Mouse (Mus musculus): Measurements from ENCODE around the gene Sept10. TPM values are rescaled to one million over a fixed set of nuclear protein-coding genes. Genes with fewer than 3 reads are reported as not detected.

The Sept10 gene
- total and polyA plus RNA-seq, 3 experiments, result not detected

DNA sequence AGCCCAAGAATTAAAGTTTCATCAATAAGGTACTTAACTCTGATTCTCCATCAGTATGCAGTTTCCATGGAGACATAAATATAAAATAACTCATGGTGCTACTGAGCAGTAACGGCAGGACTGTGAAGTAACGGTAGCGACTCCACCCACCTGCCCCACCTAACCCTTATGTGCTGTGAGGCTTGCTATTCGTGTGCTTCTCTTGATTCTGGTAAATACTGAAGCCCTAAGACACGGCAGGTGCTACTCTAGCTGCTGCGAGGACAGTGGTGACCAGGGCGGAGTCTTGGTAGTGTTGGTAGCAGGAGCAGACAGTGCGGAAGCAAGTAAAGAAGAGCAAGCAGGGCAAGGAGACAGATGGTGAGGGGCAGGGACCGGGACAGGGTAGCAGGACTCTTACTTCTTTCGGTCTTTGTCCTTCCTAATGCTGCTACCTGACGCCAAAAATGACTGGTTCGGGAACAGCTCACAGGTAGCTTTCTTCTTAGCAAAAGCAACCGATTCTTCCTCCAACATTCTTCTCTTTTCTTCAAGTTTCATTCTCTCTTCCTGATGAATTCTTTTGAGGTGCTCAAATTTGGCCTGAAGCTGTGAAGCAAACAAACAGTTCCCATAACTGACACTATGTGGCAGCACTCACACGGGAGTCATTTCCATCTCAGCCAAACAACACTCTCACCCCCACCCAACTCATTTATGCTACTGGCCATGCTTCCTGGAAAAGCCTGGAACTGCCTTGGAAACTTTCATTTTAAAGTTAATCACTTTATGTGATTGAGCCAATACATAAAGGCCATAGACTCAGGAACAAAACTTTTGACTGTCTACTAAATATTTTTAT lies 55.3 kb downstream of the Sept10 start:
- Histone ChIP-seq H3K27ac (ENCODE audit: control insufficient read depth, low read depth, low read length) (no peak overlapping the region), H3K36me3 (ENCODE audit: control insufficient read depth in 1 of 2, insufficient read depth in 2 of 2, low read length in 2 of 2) (peaks cover 0 to 2% of the 10 kb centered on the region in 2 experiments; a peak in 1 of 4 replicates), H3K9ac (ENCODE audit: control insufficient read depth, low read depth, low read length, poor library complexity, severe bottlenecking) (no peak overlapping the region), H3K4me3 (ENCODE audit: control insufficient read depth in 1 of 2, insufficient read depth in 1 of 2, low read depth in 2 of 2, low read length in 2 of 2) (no peak overlapping the region), H3K79me2 (ENCODE audit: control insufficient read depth, insufficient read depth, low read length, poor library complexity) (no peaks in the 10 kb centered on the region), H3K27me3 (ENCODE audit: control insufficient read depth in 1 of 2, insufficient read depth in 2 of 2, low read length in 2 of 2) (peaks cover 0 to 2% of the 10 kb centered on the region in 2 experiments; a peak in 1 of 4 replicates), H3K9me3 (replicated peaks; ENCODE audit: insufficient read depth, low read length) (no peaks in the 10 kb centered on the region), H3K4me1 (ENCODE audit: control insufficient read depth in 1 of 2, insufficient read depth in 2 of 2, low read length in 2 of 2) (peaks cover 0 to 6% of the 10 kb centered on the region in 2 experiments; a peak in 3 of 4 replicates)
- TF ChIP-seq CTCF (IDR thresholded peaks at IDR 0.05 in 2 of 3, conservative IDR thresholded peaks at IDR 0.05 in 1 of 3; ENCODE audit: control insufficient read depth in 1 of 3, insufficient read depth in 1 of 3, low read depth in 2 of 3, low read length in 3 of 3, poor library complexity in 1 of 3, severe bottlenecking in 1 of 3) (peak; percentile 56 to 75 (median 71)), SMC3 (IDR thresholded peaks at IDR 0.05; ENCODE audit: low read depth, low read length) (peak; percentile 73), HCFC1 (IDR thresholded peaks at IDR 0.05; ENCODE audit: low read depth, low read length) (no peak), E2F4 (IDR thresholded peaks at IDR 0.05; ENCODE audit: borderline replicate concordance, low read depth, low read length) (no peak), ZC3H11A (IDR thresholded peaks at IDR 0.05; ENCODE audit: low read depth, low read length) (peak; percentile 59), RAD21 (IDR thresholded peaks at IDR 0.05; ENCODE audit: low read depth, low read length) (peak; percentile 65)
- DNase-seq (ENCODE audit: low read depth, low spot score), result peak; percentile 47

DNA sequence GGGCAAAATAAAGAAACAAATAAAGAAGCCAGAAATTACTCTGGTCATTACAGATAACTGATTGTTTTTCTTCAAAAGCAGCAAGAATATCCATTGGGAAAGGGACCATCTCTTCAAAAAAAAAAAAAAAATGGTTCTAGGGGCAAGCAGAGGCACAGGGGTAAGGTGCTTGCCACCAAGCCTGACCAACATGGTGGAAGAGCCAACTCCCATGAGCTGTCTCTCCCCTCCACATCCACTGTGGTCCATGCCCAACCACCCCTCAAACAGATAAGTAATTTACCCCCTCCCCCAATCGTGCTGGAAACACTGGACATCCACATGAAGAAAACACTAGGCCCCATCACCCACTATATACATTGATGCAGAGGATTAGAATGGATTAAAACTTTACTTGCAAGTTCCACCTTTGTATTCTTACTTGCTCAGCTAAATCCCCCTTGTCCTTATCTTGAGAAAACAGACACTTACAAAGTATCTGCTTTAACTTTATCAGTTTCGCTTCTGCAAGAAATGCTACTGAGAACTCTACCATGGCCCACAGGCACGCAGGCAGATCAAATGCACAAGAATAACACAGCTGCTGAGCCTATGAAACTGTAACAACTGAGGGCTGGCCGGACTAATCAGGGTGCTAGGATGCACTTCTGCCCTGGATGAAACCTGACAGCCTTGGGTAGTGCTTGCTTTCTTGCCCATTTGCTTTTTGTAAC lies 59.3 kb downstream of the Sept10 start:
- H3K79me2 ChIP-seq (ENCODE audit: control insufficient read depth, insufficient read depth, low read length, poor library complexity), result no peaks in the 10 kb centered on the region
- H3K4me3 ChIP-seq (ENCODE audit: control insufficient read depth in 1 of 2, insufficient read depth in 1 of 2, low read depth in 2 of 2, low read length in 2 of 2), result no peak overlapping the region
- DNase-seq (ENCODE audit: low read depth, low spot score), result peak; percentile 70
- H3K9me3 ChIP-seq (replicated peaks; ENCODE audit: insufficient read depth, low read length), result no peaks in the 10 kb centered on the region
- no peaks in the 10 kb centered on the region; a peak in 1 of 4 replicates for H3K27me3 ChIP-seq (ENCODE audit: control insufficient read depth in 1 of 2, insufficient read depth in 2 of 2, low read length in 2 of 2)
- H3K9ac ChIP-seq (ENCODE audit: control insufficient read depth, low read depth, low read length, poor library complexity, severe bottlenecking), result no peak overlapping the region
- no peak overlapping the region for H3K27ac ChIP-seq (ENCODE audit: control insufficient read depth, low read depth, low read length)
- H3K36me3 ChIP-seq (ENCODE audit: control insufficient read depth in 1 of 2, insufficient read depth in 2 of 2, low read length in 2 of 2), result peaks cover 0 to 2% of the 10 kb centered on the region in 2 experiments; a peak in 1 of 4 replicates
- peaks cover 0 to 2% of the 10 kb centered on the region in 2 experiments; a peak in 2 of 4 replicates for H3K4me1 ChIP-seq (ENCODE audit: control insufficient read depth in 1 of 2, insufficient read depth in 2 of 2, low read length in 2 of 2)
- peak; percentile 86 for TF ChIP-seq RCOR1 (IDR thresholded peaks at IDR 0.05; ENCODE audit: low read depth, low read length)
- TF ChIP-seq BHLHE40 (IDR thresholded peaks at IDR 0.05; ENCODE audit: borderline replicate concordance, low read depth, low read length), result no peak
- no peak for TF ChIP-seq MYC (IDR thresholded peaks at IDR 0.05; ENCODE audit: low read depth, low read length)
- no peak for TF ChIP-seq MAX (IDR thresholded peaks at IDR 0.05; ENCODE audit: low read length)
- no peak for TF ChIP-seq POLR2AphosphoS2 (IDR thresholded peaks at IDR 0.05; ENCODE audit: low read length)
- TF ChIP-seq NELFE (IDR thresholded peaks at IDR 0.05; ENCODE audit: low read depth, low read length), result no peak
- TF ChIP-seq ZC3H11A (IDR thresholded peaks at IDR 0.05; ENCODE audit: low read depth, low read length), result no peak
- TF ChIP-seq ZKSCAN1 (IDR thresholded peaks at IDR 0.05; ENCODE audit: low read depth, low read length), result no peak
- no peak for TF ChIP-seq KAT2A (conservative IDR thresholded peaks at IDR 0.05; ENCODE audit: low read depth, low read length)
- no peak for TF ChIP-seq RAD21 (IDR thresholded peaks at IDR 0.05; ENCODE audit: low read depth, low read length)
- TF ChIP-seq EP300 (IDR thresholded peaks at IDR 0.05; ENCODE audit: low read depth in 1 of 2, low read length in 2 of 2), result peak; percentile 83 to 86
- no peak for TF ChIP-seq E2F4 (IDR thresholded peaks at IDR 0.05; ENCODE audit: borderline replicate concordance, low read depth, low read length)
- peak; percentile 93 for TF ChIP-seq TCF12 (IDR thresholded peaks at IDR 0.05; ENCODE audit: low read depth, low read length)
- no peak for TF ChIP-seq ELF1 (IDR thresholded peaks at IDR 0.05; ENCODE audit: low read depth, low read length)
- no peak for TF ChIP-seq ZMIZ1 (IDR thresholded peaks at IDR 0.05; ENCODE audit: low read depth, low read length)
- no peak for TF ChIP-seq CHD1 (IDR thresholded peaks at IDR 0.05; ENCODE audit: low read depth, low read length)
- TF ChIP-seq MAFK (IDR thresholded peaks at IDR 0.05; ENCODE audit: borderline replicate concordance, low read depth, low read length), result peak; percentile 77
- peak; percentile 82 for TF ChIP-seq TAL1 (IDR thresholded peaks at IDR 0.05; ENCODE audit: low read length)
- TF ChIP-seq GATA1 (IDR thresholded peaks at IDR 0.05; ENCODE audit: low read depth, low read length), result peak; percentile 88
- no peak for TF ChIP-seq POLR2AphosphoS5 (IDR thresholded peaks at IDR 0.05; ENCODE audit: borderline replicate concordance, low read depth, low read length)
- TF ChIP-seq UBTF (IDR thresholded peaks at IDR 0.05; ENCODE audit: borderline replicate concordance, insufficient read depth, low read depth, low read length), result no peak
- peak; percentile 38; the same call in 1 of the 2 replicates for TF ChIP-seq SIN3A (IDR thresholded peaks at IDR 0.05; ENCODE audit: low read length)
- TF ChIP-seq MXI1 (IDR thresholded peaks at IDR 0.05; ENCODE audit: low read depth, low read length), result peak; percentile 7; the same call in 1 of the 2 replicates
- TF ChIP-seq ETS1 (IDR thresholded peaks at IDR 0.05; ENCODE audit: low read depth, low read length), result peak; percentile 82
